Mouse (Mus musculus): ENCODE results near the gene Snrnp35.
"Not testable (repeated sequence)": the region's sequence is repeated elsewhere in the genome, so short reads cannot be mapped to it uniquely, and the experiment has no call there.

Snrnp35 gene

DNA sequence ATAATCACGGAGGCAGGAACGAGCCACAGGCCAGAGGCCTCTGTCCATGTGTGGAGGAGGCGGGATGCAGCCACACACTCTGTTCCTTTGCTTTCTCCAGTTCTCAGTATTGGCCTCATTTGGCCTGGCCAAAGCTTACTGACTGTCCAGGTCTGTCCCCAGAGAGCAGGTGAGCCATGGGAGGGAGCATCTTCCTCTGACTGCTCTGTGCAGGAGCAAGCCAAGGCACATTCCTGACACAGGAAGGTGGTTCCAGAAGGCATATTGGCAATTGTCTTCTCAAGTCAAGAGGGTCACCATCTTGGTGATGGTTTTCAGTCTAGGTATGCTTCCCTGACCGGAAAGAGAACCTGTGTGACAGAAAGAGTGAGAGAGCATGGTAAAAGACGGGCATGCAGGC lies 19.5 kb upstream of the Snrnp35 start:
- no peak for DNase-seq

DNA sequence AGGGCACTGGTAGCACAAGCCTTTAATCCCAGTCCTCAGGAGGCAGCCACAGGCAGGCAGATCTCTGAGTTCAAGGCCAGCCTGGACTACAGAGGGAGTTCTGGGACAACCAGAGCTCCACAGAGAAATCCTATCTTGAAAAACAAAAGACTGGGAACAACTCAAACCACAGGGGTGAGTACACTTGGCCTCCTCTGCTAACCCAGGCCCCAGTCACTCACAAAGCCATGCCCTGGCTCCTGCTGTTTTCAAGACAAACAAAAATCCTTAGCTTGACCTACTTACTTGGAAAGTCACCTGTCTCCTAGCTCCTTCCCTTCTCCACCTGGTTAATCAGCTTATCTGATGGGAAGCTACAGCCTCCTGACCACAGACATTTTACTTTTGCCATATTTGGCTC lies 18.0 kb upstream of the Snrnp35 start:
- DNase-seq: no peak

DNA sequence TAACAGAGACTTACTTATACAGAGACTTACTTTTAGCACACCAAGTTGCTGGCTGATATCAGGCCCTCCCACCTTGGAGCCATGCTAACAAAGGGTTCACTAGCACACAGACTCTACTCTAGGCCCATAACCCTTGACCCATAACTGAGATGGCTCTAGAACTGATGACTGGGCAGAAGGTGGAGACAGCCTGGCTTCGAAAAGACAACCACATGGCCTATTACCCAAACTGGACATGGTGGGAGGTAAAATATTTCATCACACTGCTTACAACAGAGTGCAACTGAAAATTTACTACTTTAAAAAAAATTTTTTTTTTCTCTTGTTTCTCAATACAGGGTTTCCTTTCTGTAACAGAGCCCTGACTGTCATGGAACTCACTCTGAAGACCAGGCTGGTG lies 15.2 kb upstream of the Snrnp35 start:
- DNase-seq: no peak

DNA sequence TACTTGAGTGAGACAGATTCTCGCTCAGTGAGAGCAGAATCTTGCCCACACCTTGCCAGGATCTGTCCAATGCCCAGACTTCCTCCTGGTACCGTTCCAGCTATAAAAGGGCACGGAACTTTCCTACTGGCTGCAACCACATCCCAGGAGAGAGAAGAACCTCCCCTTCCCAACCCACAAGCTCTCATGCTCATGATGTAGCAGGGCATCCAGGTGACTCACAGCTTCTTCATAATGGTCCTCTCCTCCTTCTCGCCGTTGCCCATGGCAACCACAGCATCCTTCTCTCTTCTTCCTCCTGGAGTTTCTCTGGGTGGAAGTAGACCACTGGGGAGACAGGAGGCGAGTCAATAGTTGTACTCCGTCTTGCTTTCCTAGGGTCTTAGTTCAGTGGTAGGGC lies 14.6 kb upstream of the Snrnp35 start:
- no peak for DNase-seq

DNA sequence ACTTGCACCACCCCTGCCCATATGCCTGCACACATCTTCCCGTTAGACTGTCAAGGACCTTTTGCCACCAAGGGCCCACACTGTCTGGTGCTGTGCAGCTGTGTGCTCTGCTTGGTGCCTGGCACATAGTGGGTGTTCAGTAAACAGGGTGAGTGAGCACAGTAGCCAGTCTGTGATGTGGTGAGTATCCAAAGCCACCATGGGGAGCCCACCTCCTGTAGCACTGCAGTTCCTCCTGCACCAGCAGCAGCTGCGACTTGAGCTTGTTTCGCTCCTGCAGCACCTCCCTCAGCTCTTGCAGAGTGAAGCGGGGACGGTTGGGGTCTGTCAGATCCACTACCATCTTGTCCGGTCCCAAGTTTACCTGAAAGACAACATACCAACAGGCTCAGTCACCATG lies 13.4 kb upstream of the Snrnp35 start:
- peak; percentile 55 to 76 for DNase-seq

DNA sequence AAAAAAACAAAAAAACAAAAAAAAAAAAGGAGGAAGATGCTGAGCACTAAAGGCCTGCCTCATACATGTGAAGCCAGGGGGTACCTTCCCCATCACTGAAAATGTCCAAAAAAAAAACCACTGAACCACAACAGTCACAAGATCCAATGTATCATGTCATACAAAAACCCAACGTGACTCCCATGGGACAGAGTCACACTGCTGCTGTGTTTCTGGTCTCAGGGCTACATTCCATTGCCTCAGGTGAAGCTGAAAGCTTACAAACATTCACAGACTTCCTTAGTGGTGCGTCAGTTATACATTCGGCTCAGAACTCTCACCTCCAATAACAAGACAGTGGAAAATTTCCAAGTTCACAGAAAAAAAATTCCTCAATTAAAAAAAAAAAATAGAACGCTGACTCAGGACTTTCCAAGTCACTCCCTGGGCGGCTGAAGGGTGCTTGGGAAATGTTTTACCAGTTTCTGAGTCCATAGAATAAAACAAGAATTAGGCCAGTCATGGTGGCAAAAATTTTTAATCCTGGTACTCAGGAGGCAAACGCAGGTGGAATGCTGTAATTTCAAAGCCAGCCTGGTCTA lies 12.3 kb upstream of the Snrnp35 start:
- no peak for DNase-seq

DNA sequence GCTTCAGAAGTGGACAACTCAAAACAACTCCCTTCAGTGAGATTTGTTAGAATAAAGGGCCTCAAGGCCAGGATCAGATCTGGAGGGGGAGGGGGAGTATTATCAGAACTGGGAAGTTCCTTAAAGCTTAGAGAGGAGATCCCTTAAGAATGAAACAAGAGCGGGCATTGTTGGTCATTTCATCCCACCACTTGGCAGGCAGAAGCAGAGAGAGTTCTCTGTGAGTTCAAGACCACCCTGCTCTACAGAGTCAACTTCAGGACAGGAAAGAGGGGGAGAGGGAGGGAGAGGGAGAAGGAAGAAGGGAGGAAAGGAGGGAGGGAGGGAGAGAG lies 4.1 kb upstream of the Snrnp35 start:
- DNase-seq: no peak

DNA sequence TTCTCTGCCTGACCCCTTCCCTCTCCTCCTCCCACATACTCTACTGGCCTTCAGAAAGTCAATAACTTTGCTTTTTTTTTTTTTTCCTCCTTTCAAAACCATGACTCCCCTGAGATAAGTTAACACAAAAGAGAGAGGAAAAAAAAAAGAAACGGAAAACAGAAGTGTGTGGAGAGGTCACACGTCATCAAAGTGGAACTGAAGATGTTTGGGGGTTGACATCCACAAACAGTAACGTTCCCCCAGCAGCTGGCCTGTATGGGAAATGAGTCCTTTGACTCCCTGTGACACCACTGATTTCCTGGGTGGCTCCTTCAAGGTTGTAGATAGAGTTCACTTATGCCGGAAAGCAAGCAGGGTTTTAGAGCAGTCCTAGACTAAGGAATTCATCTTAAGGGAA lies 2.8 kb upstream of the Snrnp35 start:
- no peak for DNase-seq

DNA sequence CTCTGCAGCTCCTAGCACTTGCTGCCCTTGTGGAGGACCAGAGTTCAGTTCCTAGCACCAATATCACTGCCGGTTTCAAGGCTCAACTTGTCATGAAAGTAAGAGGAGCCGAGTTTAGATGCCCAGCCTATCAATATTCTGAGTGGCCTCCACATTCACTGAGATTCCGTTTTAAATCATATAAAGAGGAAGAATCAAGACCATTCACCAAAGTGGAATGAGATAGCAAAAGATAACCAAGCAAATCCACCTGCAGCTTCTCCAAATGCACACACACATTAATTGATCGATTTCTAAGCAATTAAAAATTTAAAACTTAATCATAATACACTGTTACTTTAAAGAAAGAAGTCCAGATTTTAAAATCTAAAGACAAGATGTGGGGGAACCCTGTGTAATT lies 1.2 kb upstream of the Snrnp35 start:
- no peak for DNase-seq

DNA sequence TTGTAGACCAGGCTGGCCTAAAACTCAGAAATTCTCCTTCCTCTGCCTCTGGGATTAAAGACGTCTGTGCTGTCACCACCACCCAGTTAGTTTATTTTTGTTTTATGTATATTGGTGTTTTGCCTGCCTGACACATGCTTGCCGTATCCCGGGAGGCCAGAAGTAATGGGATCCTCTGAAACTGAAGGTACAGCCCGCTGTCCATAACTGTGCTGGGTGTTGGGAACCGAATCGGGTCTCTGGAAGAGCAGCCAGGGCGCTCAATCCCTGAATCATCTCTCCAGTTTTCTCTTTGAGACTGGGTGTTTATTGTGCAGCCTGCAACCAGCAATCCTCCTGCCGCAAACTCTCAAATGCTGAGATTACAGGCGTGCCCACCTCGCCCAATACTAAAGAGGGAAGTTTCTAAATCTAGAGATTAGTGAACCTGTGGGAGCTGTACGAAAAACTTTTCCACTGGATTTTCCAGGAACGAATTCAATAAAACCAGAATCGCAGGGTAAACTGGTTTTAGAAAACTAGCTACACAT lies 433 bp upstream of the Snrnp35 start:
- peak in 1 of 2 experiments; percentile 46 for DNase-seq

DNA sequence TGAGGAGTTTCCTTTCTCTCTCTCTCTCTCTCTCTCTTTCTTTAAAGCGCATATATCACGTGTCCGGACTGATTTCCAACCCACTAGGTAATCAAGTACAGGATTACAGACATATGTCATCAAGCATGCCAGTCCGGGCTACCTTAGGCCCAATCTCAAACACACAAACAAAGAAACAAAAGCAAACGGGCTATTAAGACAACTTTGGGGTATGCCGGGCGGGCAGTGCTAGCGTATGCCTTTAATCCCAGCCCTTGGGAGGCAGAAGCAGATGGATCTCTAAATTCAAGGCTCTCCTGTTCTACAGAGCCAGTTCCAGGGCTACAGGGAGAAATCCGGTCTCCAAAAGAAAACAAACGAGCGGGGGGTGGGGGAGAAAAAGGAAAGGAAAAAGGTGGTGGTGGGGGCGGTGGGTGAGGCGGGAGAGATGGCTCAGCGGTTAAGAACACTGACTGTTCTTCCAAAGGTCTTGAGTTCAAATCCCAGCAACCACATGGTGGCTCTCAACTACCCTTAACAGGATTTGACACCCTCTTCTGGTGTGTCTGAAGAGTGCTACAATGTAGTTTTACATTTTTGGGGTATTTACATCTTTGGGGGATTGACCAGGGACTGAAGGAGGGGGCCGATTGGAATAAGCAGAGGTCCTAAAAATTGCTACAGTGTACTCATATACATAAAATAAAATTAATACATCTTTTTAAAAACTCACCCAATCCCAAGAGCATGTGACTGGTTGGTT lies 892 bp downstream of the Snrnp35 start:
- peak in 1 of 2 experiments; percentile 31 for DNase-seq

DNA sequence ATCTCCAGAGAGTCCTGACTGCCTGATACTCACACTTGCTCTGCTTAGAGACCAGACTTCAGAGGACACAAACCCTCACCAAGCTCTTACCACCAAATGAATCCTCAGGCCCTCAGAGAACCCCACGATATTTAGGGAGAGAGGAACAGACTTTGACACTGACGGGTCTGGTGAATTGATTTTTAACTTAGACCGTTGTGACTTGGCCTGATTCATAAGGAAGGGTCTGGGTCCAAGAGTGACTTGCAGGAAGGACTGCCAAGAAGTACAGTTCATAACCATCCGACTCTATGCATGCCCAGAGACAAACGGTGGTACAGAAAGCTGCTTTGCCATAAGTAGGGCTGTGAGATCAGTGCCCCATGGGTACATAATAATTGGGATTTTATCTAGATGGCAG lies 2.7 kb downstream of the Snrnp35 start:
- DNase-seq: no peak

DNA sequence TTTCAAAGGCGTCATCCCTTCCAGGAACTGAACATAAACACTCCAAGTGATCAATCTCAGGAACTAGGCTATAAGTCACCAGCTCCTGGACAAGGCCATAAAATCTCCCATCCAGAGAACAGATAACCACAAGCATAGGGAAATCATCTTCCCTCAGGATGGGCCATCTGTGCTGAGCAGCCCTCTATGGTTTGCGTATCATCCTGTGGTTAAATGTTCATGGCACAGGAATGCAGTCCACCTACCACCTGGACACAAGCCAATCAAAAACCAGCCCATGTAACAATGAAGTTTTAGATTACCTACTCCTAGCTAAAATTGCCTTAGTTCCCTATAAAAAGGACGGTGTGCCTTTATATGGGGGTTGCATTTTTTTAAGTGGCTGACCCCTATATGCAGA lies 6.0 kb downstream of the Snrnp35 start:
- no peak for DNase-seq

DNA sequence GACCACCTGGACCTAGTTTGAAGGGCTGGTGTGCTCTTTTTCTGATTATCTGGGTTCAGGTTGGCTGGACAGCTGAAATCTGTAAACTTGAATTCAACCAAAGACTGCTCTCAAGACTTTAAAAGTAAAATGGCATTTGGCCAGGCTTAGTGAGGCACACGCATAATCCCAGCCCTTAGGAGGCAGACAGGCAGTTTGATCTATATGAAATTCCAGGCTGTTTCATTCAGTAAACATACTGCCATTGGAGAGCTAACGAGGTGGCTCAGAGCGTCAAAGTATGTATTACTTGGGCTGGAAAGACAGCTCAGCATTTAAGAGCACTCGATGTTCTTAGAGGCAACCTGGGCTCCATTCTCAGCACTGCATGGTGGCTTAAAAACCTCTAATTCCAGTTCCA lies 8.8 kb downstream of the Snrnp35 start:
- no peak for DNase-seq

DNA sequence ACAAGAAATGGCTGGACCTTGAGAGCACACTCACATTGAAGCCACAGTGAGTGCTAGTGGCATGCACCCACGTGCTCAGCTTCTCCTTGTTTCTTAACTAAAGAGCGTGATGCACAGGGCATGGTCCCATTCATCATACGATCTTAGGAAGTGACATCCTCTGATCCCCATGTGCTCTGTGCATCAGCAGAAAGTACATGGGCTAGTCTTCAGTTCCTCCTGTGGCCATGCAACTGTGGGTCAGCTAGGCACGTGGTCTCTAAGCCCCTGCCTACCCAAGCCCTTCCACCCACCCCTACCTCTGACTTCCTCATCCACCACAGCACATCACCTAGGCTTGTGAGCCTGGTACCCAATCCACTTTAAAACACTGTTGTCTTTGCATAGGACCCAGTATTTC lies 9.7 kb downstream of the Snrnp35 start:
- no peak for DNase-seq

DNA sequence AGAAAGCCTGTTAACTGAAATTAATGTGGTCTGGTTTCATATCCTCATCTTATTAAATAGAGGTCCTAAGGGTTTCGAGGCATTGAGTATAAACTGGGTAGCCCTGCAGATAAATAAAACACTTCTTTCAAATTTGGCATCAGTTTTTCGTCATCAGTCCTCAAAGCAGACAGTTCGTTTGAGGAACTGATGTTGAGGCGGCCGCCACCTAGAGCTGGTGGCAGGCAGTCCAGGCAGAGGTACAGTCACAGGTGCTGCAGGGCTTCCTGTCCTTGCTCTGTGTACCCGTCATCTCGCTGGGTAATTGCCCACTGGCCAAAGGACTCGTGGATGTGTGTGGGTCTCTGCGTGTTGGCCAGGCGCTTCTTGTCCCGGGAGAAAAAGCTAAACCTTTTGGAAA lies 10.5 kb downstream of the Snrnp35 start:
- DNase-seq: no peak

DNA sequence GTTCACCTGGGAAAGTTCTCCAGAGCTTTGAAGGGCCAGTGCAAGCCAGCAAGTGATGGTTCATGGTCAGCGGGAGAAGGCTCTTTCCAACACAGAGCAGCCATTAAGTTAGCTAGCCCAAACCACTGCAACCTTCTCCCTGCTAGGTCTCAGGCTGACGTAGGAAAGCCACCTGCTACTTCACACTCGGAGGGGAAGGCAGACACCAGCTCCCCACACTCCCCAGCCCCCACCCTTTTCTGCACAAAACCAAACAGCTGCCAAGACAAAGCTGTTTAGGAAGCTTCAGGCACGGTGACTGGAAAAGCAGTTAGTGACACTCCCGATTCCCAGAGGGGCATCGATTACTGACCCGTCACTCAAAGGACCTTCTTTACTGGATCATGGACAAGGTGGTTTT lies 12.6 kb downstream of the Snrnp35 start:
- DNase-seq: peak; percentile 46 to 64

DNA sequence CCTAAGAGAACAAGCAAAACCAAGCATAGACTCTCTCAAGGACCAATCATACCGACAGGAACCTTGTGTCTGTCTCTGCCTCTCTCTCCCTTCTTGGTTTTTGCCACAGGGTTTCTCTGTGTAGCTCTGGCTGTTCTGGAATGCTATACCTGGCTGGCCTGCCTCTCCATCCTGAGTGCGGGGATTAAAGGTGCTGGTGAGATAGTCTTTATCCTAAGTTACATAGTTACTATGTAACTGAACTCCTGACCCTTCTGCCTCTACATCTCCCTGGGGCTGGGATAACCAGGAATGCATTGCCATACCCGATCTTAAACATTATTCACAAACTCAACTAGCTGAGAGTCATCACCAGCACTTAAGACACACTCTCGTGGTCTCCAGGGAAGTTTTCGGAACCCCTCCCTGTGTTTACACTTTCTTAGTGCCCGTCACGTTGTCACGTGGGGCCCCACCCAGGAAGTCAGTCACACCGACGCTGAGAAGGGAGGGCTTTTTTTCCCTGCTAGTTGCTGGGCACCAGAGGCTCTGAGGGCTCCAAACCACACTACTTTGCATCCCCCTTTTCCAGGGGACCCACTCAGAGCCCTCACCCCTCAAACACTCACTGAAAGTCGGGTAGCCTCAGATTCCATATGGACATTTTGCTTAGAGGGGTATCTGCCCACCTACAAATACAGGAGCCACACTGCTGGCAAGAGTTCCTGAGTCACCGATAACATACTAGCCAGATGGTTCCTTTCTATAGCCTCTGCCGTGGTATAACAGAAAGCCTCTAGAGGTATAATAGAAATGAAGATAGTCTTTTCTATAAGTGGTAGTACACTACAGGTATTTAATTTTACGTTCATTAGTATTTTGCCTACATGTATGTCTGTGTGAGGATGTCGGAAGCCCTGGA lies 13.9 kb downstream of the Snrnp35 start:
- DNase-seq: peak; percentile 35 to 51

DNA sequence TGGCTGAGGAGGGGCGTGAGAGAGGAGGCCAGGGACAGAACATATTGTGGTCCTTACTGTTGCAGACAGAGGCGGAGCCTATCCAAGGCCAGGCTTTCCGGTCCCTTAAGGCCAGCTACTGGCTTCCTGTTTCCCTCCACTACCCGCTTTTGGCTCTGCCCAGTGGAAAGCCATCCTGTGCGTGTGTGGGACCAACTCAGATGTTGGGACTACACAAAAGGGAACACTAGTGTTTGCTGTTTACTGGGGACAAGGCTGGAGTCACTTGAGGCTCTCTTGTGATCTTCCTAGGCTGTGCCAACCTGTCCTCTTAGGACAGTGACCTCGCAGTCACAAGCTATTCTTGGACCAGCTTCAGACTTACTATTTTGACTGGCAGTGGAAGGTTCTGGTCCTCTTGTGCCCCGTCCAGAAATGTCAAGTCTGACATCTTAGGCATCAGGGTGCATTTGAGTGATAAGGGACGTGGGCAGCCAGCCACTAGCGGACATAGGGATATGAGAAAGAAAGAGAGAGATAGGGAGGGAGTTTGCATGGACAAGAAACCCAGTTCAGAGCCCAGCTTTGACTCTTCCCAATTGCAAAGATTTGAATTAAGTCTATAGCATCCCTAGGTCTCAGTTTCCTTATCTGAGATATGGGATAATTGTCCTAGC lies 15.4 kb downstream of the Snrnp35 start:
- DNase-seq: no peak

DNA sequence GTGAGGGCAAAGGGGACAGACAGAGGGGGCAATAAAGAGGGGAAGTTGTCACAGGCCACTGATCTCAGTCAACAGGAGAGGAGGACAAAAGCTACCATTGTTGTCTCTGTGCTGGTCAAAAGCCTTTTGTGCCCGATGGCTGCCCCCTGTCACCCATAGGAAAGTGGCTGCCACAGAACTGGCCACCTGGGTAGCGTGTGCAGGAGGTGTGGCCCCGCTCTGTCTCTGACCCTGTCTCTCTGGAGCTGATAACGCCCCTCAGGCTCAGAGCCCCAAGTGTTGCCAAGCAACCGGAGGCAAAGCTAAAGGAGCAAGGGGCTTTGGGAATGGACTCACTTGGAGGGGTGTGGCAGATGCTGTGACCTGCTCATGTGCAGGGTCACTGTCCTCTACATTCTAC lies 16.1 kb downstream of the Snrnp35 start:
- no peak for DNase-seq

DNA sequence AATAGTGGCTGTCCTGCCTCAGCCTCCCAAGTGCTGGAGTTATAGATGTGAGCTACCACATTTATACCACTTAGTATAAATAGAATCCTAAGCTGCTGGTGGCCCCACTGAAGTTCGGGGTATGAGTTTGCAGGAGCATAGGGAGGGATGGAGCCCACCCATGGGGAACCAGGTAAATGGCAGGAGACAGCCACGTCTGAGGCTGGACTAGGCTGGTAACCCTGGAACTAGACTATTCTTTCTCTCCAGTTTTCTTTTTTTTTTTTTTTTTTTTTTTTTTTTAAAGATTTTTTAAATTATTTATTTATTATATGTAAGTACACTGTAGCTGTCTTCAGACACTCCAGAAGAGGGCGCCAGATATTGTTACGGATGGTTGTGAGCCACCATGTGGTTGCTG lies 17.1 kb downstream of the Snrnp35 start:
- not testable (repeated sequence) for DNase-seq

DNA sequence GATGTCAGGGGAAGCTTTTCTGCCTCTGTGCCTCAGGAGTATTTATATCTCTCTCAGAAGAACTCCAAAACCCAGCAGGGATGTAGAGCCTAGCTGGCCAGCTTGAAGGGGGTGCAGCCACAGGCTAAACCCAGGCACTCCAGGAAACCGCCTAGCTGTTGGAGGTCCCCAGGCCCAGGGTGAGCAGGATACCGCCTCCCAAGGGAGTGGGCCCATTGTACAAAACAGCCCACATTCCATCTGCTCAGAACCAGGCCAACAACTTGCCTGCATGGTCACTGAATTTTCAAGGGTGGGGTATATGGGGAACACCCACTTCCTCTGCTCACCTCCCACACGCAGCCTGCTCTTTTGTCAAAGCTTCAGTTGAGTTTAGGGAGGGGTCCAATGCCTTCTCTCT lies 17.6 kb downstream of the Snrnp35 start:
- DNase-seq: no peak

DNA sequence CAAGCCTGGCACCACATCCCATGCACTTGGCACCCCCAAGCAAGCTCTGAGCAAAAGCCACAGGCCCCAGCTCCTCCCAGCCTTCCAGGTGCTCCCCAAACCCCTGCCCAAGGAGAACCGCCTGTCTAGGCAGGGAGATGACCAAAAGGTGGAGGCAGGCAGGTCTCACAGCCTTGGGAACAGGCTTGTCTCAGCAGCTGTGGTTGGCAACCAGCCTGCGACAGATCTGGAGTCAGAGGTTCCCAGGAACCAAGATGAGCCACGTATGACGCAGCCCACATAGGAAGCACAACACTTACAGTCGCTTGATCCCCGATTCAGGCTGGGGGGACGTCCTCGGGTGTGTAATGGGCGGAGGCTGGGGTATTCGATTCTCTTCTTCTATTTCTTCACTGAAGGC lies 18.6 kb downstream of the Snrnp35 start:
- no peak for DNase-seq
